Mouse (Mus musculus) lung, postnatal 4 days (tissue): ENCODE measurements around the gene Dyrk2.

Source experiments
- DNase-seq, 2 experiments: peaks; one replicate each; pipeline ENCODE4 v3.0.0; 2021

The Dyrk2 gene

DNA sequence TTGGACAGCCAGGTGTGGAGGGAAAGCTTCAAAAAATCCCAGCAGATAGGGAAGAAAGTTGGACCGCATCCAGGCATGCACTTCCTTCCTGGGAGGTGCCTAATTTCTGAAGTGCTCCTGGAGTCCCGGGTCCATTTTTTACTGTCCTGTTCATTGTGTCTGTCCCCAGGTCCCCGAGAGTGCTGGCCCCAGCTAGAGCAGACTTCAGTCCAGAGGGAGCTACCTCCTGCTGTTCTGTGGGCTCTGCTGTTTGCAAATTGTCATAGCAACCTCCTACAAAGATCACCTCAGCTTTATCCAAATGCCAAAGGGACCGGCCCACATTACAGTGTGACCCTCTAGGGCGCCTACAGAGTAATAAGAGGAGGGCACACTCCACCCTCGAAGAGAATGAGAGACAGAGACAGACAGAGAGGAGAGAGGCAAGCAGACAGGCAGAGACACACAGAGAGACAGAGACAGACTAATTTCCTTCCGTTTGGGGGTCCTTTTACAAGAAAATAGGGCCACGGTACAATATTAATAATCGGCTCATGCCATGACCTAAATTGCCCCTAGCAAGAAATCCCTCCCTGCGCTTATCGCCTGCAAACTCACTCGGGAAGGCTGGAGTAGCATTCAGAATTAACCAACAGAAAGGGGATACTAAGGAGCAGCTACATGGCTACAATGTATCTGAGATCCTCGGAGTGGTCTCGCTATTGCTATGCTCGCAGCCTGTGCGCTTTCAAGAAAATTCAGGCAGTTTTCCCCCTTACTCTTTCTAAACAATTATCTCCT lies at the start of gene Dyrk2:
Dyrk2 (minus strand) TSS at position 9 of the 780 bp plus-strand sequence.
- peak; percentile 40 to 41 for DNase-seq

DNA sequence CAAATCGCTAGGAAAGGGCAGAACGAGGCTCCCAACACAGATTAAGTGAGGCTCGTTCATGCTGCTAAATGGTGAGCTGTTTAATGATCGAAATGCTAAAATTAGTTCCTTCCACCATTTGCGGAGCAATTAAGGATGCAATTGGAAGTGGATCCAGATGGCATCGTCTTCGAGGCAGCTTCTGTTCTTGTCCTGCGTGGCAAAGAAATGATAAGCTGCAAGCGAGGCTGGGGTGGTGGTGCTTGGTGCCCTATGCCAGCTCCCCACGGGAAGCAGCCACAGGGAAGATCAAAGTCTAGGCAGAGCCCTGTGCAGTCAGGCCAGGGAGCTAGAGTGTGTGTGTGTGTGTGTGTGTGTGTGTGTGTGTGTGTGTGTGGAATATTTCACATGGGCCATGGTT lies 32.6 kb upstream of the Dyrk2 start:
- no peak for DNase-seq

DNA sequence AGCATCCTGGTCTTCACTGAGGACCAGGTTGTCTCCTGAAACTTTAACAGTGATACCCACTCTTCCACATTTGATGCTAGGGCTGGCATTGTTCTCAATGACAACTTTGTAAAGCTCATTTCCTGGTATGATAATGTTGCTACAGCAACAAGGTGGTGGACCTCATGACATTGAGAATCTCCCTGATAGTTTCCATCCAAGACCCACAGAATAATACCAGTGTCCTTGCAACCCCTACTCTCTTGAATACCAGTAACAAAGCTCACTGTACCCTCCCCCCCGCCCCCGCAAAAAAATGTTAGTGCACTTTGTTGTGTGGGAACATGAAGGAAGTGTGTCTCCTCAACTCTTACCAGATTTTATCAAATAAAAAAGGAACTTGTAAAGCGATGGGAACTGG lies 23.6 kb upstream of the Dyrk2 start:
- no peak for DNase-seq

DNA sequence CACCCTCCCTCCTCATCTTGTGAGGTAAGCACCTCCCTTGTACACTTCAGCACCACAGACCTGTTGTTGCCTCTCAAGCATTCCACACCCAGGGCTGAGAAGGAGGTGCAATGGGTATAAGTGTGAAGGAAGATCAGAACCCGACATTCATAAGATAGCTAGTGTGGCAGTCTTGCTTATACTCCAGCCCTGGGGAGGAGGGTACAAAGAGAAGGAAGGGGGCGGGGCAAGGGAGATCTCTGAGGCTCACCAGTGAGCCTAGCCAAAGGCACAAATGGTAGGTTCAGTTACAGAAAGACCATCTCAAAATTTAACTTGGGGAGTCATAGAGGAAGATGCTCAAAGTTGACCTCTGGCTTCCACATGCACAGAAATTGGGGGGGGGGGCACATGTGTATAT lies 14.1 kb upstream of the Dyrk2 start:
- no peak for DNase-seq

DNA sequence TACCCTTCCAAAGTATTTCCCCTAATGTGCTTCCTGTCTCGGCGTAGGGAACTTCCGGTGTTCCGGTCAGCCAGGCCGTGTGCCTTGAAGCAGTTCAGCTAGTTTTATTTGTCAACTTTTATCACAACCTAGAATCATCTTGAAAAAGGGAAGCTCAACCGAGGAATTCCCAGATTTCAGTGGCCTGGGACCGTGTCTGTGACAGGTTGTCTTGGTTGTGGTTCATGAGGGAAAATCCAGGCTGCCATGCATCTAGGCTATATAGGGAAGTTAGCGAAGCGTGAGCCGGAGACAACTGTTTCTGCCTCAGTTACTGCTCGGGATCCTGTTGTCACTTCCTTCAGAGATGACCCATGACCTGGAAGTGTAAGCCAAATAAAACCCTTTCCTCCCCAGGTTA lies 13.3 kb upstream of the Dyrk2 start:
- no peak for DNase-seq

DNA sequence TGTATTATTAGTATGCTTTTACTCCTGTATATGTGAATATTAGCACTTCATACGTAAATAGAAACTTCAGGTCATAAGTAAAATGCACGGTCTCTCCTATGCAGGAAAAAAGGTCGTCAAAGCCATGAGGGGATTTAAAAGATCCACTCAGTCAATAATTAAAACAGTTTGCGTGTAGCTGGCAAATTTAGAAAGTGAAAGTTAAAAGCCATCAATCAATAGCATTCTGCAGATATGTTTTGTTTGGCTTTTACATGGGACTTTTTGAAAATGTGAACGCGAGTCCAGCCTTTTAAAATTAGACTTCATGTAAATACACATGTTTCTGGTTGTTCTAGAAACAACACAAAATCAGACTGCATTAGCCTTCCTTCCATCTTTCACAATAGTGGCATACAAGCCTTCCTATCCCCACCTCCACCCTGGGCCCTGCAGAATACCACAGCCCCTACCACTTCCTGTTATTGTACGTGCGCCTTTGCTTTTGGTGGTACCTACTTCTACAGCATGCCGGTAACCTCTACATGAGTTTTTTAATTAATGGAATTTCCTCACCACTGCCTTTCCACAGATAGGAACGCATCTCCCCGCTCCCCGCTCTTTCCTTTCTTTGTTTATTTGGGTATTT lies 12.4 kb upstream of the Dyrk2 start:
- peak; percentile 38 to 51 for DNase-seq

DNA sequence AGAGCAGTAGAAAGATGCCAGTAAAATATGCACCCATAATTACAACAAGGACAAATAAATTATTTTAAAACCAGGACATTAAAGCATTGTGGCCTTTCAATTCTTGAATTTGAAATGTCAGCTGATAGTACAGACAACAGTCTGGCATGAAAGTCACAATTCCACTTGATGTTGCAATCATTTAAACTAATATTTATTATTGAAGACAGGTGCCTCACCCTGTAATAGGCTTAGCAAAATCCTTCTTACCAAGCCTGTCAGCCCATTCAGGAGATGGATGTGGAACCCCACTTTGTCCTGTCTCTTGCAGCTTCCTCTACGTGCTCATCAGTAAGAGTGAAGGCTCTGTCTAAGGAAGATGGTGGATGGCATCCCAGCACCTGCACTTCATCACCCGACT lies 10.8 kb upstream of the Dyrk2 start:
- DNase-seq: no peak

DNA sequence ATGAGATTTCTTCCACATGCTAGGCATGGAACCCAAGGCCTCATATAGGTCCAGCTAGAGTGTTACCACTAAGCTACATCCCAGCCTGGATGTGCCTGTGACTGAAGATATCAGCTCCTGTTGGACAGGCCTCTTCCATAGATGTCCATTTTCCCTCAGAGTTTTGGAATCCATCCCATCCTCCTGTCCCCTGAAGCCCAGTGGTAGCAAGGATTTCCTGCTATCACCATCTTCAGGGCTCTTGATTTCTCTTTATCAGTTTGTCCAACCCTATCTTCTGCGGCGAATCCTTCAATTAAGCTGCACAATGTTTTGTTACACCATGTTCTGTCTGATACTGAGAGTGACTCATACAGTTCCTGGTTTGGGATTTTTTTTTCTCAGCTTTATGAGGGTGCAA lies 2.2 kb upstream of the Dyrk2 start:
- DNase-seq: no peak

DNA sequence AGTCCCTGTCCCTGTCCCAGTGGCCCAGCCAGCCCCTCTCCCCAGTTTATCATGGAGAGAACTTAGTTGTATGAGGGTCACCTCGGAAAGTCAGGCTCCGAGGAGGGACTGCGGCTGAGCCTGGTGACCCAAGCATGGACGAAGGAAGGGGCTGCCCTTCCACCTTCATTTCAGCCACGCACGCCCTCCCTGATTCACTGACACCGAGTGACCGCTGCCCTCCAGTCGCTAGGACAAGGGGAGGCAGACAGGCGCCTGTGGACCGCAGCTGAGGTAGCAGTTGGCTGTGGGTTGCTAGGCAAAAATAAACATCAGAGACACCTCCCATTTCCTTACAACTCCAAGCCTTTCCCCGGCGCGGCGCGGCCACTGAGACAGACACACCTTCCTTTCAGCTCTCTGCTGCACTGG lies 413 bp downstream of the Dyrk2 start:
- peak; percentile 76 to 87 for DNase-seq

DNA sequence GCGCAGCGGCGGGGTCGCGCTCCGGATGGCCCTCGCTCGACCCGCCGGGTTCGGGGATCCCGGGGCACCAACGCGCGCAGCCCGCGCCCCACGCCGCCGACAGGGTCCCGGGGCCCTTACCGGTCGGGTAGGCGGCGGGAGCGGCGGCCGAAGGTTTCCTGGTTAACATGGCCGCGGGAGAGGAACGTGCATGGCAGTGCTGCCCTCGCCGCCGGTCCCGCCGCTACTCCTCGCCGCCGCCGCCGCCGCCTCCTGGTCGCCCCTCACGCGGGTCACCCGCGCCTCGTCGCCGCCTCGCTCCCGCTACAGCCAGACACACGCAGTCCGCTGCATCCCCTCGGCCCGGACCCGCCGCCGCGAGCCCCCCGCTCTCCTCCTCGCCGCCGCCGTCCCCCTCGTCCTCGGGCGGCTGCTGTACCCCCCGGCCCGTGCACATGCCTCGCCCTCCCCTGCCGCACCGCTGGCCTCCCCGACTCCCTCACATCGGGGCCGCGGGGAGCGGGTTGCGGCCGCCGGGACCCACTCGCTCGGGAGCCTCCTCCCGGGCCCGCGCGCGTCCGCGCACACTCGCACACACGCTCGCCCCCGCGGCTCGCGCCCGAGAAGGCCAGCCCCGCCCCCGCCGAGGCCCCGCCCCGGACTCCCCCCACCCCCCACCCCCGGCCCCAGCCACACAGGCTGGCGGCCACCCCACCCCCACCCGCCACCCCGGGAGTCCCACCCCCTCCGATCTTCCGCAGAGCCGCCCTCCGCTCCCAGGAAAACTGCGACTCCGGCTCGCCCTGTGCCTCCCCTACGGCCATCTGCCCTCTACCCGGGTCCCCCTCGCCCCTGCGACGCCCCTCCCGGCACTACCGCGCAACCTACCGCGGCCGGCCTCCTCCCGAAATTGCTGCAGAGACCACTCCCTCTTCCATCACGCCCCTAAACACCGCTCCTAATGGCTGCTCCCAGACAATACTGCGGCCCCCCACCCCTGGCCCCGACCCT lies 1.1 kb downstream of the Dyrk2 start:
- DNase-seq: peak; percentile 87 to 89

DNA sequence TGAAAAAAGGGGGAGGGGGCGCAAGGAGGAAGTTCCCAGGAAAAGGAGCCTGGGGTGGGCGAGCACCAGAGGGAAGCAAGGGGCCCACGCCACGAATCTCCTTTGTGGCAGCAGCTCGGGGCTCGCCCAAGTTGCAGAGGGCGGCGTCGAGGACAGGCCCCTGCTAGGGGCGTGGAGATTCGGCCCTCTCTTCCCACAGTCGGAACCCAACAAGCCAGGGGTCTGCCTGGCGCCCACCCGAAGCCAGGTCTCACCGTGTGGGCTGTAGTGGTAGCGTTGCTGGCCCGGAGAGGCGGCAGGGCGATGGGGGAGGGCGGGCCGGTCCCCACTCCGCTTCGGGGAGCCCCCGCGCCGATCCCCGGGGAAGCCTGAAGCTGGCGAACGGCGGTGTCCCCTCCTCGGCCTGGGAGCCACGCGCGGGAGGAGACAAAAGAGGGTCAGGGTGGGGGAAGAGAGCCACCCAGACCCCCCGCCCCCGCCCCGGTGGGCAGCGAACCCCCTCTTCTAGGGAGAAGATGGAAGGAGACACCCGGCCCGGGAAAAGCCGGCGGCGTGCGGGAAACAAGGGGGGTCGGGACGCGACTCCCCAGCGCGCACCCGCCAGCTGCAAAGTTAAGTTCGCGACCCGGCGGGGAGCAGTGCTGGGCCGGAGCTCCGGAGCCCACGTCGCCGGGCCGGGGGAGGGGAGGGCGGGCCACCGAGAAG lies 2.0 kb downstream of the Dyrk2 start:
- DNase-seq: peak; percentile 62 to 74

DNA sequence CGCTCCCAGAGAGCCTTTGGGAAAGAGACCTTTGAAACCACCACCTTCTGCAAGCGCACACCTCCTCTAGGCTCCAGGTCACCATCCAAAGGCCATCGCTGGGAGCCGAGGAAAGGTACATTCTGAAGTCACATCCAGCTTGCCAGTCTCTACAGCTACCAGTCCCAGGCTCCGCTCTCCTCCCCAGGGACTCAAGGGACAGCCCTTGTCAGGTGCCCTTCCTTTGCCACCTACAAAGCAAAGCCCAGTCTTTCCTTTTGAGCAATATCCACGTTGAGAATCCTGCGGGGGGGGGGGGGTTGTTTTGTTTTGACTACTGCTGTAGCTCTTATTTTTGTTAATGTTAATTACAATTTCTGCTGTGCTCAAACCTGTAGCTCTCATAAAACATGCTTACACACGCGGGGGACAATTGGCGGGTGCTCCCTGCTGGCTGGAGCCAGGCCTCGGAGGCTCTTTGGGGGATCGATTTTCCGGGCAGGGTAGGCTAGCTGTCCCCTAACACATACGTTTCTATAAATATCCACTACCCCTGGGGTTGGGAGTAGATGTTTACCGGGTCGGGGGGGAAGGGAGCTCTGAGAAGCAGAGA lies 2.6 kb downstream of the Dyrk2 start:
- no peak for DNase-seq

DNA sequence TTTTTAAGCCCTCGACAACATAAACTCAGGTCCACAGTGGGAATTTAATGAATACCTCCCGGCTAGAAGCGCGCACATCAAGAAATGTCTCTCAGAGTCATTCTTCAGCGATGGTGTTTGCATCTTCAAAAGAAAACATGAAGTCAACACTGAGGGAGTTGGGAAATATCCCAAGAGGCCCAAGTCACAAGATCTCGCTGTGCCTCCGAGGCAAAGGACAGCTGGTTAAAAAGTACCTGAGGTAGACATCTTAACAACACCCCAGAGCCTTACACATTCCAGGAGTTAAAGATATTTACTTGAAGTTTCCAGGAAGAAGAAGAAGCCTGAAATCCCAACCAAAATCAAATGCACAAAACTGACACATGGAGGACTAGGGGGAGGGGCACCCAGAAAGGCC lies 5.0 kb downstream of the Dyrk2 start:
- DNase-seq: no peak

DNA sequence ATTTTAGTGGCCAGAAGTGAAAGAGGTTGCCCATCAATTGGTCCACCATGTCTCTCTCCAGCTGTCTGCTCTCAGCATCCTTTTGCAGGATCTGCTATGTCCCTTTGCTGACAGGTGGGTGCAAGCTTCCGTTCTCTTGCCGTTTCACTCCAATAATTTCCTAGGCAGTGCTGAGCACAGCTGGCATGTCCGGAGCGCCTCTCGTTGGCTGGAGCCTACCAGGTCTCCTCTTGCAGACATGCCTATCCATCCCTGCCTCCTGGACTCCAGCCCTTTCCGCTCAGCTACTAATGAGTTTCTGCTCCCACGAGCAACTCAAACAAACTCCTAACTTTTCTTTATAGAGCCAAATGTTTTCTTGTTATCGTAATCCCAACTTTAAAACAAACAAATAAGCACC lies 6.4 kb downstream of the Dyrk2 start:
- DNase-seq: no peak

DNA sequence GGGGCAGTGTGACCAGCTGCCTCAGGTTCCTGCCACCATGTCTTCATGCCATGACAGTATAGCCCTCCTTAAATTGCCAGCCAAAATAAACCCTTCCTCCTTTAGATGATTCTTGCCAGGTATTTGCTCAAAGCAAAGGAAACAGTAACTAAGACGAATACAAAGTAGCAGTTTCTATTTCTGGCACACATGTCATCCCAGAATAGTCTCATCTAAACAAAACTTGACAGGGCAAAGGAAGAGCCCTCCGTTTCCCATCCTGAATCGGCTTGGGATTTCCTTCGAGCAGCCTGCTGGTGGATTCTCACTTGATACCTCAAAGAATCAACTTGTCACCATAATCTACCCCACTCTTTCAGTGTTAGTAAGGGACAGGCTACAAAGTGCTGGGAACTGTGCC lies 7.8 kb downstream of the Dyrk2 start:
- no peak for DNase-seq

DNA sequence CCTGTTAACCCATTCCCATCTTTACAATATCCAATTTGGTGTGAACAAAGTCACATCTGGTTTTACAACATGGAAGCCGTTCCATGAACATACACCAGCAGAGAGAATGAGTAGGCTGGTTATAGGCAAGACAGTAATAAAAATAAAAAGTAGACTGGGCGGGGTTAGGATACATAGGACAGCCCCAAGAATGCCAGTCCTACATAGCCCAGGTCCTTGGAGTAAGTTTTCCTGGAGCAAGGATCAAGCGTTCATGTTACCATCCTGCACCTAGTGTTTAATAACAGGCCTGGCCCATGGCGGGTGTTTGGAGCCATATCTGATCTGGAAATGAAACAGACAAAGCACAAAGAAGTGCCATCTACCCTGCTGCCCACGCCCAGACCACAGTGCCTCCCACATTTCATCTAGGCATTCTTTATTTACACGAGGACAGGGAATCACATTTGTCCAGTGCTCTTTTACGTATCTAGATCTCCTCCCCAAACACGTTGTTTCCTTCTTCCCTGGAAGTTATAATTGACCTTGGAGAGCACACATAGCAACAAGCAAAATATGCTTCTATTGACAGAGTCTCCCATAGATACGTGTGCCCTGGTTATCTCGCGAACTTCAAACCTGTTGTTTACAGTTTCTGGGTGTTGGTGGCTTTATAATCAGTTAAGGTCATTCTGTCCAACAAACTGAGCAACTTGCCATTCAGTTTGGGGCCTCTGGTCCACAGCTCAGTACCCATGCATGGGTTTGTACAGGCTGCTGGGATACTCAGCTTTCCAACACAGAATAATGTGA lies 8.6 kb downstream of the Dyrk2 start:
- DNase-seq: no peak

DNA sequence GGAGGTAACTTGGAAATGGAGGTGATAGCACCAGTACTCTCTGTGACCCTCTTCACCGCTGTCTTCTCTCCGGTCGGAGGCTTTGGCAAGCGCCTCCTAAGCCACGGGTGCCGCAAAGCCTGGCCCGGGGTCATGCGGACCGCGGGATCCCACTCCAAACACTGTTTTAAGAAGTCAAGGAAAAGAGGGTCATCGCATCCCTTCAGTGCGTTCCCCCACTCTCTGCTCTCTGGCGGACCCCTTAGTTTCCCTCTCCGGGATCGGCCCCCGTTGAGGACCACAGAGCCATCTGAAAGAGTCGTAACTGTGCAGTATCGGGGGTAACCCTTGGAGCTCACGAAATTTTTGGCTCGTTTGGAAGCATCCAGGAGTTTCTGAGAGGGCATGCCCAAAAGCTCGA lies 10.4 kb downstream of the Dyrk2 start:
- no peak for DNase-seq

DNA sequence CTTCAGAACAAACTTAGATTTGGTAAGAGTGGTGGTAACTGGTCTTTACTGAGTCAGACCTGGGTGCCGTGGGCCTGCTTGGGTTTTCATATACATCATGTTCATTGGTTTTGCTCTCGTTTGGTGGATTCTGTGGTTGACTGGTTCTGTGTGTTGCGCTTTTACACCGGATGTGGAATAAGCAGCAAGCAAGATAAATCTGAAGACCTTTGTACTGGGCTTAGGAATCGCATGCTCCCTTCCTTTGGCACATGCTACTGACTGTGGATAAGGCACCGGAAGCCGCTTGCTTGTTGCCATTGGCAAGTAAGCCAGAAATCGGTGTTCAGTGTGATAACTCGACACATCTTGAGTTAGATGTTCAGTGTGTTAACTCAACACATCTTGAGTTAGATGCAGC lies 15.4 kb downstream of the Dyrk2 start:
- no peak for DNase-seq

DNA sequence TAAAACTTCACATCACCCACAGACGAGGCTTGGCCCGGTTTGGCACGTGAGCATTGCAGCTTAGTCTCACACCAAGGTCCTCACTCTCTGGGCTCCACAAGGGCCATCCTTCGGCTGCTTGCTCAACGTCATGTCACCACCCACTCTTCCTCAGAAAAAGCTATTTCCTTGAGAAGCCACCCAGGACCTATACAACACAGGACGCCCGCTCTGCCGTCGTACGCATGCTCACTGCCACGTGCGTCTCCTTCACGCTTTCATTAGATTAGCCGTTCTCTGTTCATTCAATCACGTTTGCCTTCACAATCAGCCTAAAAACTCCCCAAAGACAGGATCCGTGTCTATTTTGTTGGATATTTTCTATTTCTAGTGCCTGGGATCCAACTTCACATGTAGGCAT lies 17.5 kb downstream of the Dyrk2 start:
- DNase-seq: no peak

DNA sequence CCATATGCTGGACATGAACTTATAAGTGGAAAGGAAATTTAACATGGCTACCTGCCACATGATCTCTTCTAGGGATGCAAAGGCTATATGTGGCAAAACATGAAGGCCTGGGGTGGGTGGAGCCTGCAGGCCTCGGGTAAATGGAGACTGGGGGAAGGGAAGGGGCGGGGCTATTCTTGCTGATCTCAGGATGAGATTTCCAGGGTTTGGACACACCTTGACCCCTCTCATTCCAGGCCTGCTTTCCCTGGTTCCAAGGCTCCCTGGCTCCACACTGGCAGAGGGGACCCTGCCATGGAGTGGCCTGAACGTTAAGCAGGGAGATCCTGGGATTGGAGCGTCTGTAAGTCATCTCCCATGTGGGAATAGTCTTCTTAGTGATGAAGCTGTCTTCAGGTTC lies 21.5 kb downstream of the Dyrk2 start:
- DNase-seq: no peak

DNA sequence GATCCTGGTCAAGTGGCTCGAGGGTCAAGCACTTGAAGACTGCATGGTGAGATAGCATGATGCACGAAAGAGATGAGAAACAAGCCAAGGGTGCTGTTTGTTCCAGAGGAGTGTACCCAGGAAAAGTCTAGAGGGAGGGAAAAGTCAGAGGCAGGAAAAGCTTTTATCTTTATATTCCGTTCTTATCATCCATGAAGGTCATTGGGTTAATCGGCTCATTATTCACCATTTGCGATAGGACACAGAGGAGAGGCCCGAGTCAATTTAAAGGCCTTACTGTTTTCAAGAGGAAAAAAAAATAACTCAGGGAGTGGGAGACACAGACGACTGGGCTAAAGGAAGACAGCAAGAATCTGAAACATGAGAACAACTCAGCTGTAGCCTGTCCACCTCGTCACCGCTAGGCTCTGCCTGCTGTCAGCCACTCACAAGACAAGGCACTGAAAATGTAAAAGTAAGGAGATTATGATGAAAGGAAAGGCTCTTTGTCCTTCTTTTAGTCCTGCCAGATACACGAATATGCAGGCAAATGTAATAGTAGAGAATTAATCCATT lies 22.9 kb downstream of the Dyrk2 start:
- no peak for DNase-seq
